Mouse (Mus musculus): ENCODE results near the gene Hmx3. TPM values are rescaled to one million over a fixed set of nuclear protein-coding genes. Genes with fewer than 3 reads are reported as not detected.

Hmx3 gene
- total RNA-seq, 4 experiments from 2014 or later: not detected

DNA sequence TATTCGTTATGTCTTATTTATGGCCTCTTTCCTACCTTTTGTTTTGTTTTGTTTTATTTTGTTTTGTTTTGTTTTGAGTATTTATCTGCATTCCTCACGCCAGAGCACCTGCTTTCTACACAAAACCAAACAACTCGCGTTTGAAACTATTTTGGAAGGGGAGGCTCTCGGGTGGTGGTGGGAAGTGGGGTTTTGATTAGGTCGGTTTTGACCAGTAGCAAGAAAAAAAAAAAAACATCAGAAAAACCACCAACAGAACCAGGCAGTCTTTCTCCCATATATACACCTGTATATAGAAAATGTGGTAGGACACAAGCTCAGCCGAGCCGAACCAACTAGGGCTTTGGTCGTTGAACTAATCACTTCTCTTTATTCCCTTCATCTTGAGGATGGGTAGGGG lies 13.4 kb downstream of the Hmx3 start:
- DNase-seq (ENCODE audit: low spot score in 2 of 2): no peak

DNA sequence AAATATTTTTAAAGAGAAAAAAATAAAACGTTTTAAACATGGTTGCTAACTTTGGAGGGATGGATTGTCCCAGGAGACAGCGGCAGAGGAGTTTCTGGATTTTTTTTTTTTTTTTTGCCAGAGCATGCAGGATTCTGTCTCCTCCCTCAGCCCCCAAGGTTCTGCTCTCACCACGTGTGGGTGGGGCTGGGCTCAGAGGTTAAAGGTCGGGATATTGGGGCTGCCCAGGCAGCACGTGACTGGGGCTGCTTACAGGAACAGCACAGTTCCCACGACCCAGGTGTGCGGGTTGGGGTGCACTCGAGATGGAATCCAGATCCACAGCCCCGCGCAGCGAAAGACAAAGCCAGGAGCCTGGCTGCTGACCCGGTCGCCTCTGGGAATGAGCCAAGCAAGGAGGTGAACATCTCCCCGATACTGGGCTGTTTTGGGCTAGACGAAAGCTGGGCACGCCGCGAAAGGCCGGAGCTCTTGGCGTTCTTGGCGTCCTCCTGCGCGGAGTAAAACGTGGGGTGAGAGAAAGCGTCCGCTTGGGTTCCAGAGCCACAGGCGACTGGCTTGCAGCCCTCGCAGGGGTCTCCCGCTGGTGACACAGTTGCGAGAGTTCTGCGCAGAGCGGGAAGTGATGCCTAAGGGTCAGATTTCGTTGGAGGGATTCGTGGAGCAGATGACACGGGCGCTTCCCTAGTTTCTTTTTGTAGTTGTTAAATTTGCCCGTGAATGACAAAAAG lies 14.0 kb downstream of the Hmx3 start:
- DNase-seq (ENCODE audit: low spot score in 2 of 2): no peak

DNA sequence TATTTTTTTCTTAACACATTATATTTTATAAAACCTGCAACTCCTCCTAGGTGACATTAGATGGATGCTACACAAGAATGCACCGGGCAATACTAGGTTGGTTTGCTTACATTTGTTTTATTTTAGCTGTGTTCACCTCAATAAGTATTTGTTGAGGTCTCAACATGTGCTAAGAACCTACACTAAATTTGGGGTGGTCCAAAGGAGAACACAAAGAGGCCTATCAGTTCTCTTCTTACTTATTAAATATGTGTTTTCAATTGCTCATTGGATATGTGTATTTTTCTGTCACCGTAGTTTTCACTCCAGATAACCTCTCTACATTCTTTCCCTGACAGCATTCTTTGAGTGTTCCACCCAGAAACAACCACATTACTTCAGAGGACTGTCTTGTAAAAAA lies 15.1 kb downstream of the Hmx3 start:
- DNase-seq (ENCODE audit: low spot score in 2 of 2): no peak

DNA sequence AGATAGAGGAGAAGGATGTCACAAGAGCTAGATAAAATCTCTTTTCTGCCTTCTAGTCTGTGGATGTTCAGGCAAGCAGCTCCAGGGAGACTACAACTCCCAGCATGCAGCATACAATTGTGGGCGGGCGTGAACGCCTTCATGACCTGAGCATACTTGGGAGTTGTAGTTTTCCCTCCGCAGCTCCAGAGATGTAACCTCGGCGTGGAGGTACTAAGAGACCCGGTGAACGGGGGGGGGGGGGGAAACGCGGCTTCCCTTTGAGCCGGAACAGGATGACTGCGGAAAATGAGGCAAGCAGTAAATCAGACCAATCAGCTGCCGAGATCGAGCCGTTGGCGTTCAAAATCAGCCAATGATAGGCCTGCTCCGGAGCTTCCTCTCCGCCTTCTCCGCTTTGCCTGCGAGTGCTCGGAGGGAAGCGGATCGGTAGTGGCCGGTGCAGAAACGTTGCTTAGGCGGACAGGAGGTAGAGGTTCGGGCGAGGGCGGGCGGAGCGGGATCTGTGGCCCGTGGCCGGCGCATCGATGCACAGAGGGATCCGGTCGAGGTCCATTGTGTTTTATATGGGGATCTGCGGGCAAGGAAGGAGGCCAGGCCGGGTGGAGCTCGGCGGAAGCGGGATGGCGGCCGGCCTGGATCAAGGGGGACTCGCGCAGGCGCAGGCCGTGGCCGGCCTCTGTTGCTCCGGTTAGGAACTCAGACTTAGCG lies 17.5 kb downstream of the Hmx3 start, which contains the start of gene Bub3:
TSS of gene Bub3 (plus strand) at position 237 of the 711 bp plus-strand sequence.
- DNase-seq (ENCODE audit: low spot score in 2 of 2): peak; percentile 79 to 96

DNA sequence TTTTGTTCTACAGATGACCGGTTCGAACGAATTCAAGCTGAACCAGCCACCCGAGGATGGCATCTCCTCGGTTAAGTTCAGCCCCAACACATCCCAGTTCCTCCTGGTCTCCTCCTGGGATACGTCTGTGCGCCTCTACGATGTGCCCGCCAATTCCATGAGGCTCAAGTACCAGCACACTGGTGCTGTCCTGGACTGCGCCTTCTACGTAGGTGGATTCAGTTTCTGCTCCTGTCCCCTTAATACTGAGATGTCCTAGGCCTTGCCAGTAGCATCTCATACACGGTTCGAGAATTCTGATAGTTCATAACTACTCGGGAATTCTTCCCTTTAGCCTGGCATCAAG lies 18.0 kb downstream of the Hmx3 start:
- no peak for DNase-seq (ENCODE audit: low spot score in 2 of 2)

DNA sequence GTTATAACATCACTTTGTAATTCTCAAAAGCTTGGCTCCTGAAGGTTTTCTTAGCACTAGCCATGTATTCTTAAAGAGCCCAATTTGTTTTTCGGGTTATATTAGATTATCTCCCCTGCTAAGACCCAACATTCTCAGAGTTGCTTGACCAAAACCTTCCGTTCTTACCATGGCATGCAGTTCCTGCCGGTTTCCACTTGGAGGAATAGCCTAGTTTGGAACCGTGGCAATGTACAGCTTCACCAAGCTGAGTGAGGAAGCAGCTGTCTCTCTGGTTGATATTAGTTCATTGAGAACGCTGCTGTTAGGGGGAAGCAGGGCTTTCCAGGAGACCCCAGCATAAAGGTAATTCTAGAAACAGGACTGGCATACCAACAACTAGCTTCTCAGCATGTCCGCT lies 32.6 kb downstream of the Hmx3 start:
- DNase-seq (ENCODE audit: low spot score in 2 of 2): no peak

DNA sequence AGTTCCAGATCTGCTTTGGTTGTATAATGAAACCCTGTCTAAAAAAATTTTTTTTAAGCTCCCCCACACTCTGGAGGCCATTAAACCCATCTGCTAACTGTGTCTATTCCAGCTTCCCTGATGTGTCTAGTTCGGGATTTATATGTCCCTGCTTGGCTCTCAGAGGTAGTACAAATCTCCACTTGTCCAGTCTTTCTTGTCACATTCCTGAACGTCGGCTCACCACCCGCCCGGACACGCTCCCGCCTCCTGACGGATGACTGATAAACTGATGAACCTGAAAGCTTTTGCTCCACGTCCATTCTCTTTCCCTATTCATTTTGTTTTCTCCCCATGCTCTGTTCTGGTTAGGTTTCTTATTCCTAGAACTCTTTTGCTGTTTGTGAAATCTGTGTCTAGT lies 39.5 kb downstream of the Hmx3 start:
- DNase-seq (ENCODE audit: low spot score in 2 of 2): no peak

DNA sequence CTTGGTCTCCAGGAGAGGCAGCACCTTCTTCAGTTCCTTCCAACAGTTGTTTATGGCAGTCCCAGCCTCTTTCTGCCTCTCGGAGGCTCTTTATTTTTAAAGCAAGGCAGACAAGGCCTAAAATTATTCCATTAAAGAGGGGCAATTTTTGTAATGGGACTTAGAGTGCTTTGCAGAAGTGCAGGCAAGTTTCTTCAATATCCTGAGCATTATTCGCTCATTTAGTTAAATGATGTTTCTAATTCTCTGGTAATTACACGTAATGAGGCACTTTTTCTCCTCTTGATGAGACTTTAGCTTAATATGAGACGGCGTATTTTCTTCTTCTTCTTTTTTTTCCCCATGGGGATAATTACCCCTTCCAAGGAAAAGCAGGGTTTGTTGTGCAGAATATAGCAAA lies 42.9 kb downstream of the Hmx3 start:
- no peak for DNase-seq (ENCODE audit: low spot score in 2 of 2)

Other genes starting within 250 kb of the Hmx3 start
- not detected for gene Cuzd1, start 220.6 kb upstream of the Hmx3 start, total RNA-seq (2022)
- gene Fam24b, start 213.4 kb upstream of the Hmx3 start, total RNA-seq (2022): not detected
- gene Fam24a, start 209.0 kb upstream of the Hmx3 start, total RNA-seq (2022): not detected
- 10 to 100 TPM; 23.2 to 36.4 (median 29.9) TPM for gene 2310057M21Rik, start 180.1 kb upstream of the Hmx3 start, total RNA-seq (2022)
- 10 to 100 TPM; 45.8 to 55.0 (median 50.0) TPM for gene Pstk, start 171.7 kb upstream of the Hmx3 start, total RNA-seq (2022)
- 10 to 100 TPM; 43.2 to 52.2 (median 48.8) TPM for gene Ikzf5, start 132.3 kb upstream of the Hmx3 start, total RNA-seq (2022)
- gene Acadsb, start 132.3 kb upstream of the Hmx3 start, total RNA-seq (2022): 100 to 1,000 TPM in 1 of 4 experiments, 10 to 100 TPM in 3; 76.8 to 109 (median 82.3) TPM
- not detected for gene Hmx2, start 5.9 kb downstream of the Hmx3 start, total RNA-seq (2022)
- gene Bub3, start 17.4 kb downstream of the Hmx3 start, total RNA-seq (2022): 10 to 100 TPM; 65.1 to 69.2 (median 65.9) TPM